Mouse (Mus musculus) spleen, adult 2 months (tissue): ENCODE results near the gene Serpina3n.
"Not testable (repeated sequence)": the region's sequence is repeated elsewhere in the genome, so short reads cannot be mapped to it uniquely, and the experiment has no call there.

Experiments
- CTCF ChIP-seq: fragments of 200-500 bp; IDR thresholded peaks from 2 replicates; pipeline ENCODE4 v1.5.1; 2011; ENCODE audit warnings: mild to moderate bottlenecking, inconsistent platforms; ENCODE audit not compliant: insufficient read depth, insufficient read length, insufficient replicate concordance; ENCODE audit errors: extremely low read depth
- POLR2A ChIP-seq: fragments of 200-500 bp; IDR thresholded peaks from 2 replicates; pipeline ENCODE4 v1.6.1; 2011; ENCODE audit warnings: low read depth, low read length, inconsistent platforms

DNA sequence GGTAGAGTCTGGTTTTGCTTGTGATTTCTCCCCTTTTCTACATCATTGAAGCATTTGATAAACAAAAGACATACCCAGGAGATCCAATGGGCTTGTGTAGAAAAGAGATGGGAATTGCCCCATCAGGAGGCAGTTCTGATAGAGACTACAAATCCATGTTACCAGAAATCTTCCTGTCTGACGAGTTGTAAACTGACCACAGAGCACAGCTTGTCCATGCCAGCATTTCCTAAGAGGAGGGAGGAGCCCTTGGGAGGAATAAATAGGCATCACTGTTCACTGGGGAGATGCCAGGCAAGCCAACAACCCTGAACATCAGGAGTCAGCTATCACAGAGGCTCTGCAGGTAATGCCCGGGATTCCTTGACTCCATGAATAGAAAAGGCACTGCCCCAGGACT, 19.7 kb upstream of the Serpina3n start:
- not testable (repeated sequence) for TF ChIP-seq CTCF, POLR2A
